Mouse (Mus musculus) midbrain, embryonic 14.5 days (tissue): ENCODE measurements at regions not wholly inside any gene's neighbourhood (a gene's known extent, or its start where the extent isn't known, plus 50 kb on each side); places are given as distances from the start of the nearest gene placed in this dataset.

Experiments used
- ATAC-seq: fragments of 200-750 bp; cut with Nextera tagmentation; 2 replicates; pipeline ENCODE4 v1.8.0; 2017; ENCODE audit warnings: moderate number of reproducible peaks, moderate library complexity; ENCODE audit not compliant: low FRiP score, low TSS enrichment
- DNase-seq: peaks from one replicate; pipeline ENCODE4 v3.0.0-alpha.2; 2015
- H3K27ac ChIP-seq: fragments of 300-500 bp; sonication (generic); replicated peaks from 2 replicates; pipeline ENCODE4 v1.5.1; 2014; ENCODE audit warnings: mild to moderate bottlenecking, low read depth, low read length, moderate library complexity
- H3K27me3 ChIP-seq: fragments of 300-500 bp; sonication (generic); 2 replicates; pipeline ENCODE4 v1.6.1; 2014; ENCODE audit warnings: low read length, control low read depth, mixed read lengths; ENCODE audit not compliant: control insufficient read depth, insufficient read depth
- H3K36me3 ChIP-seq: fragments of 300-500 bp; sonication (generic); 2 replicates; pipeline ENCODE4 v1.6.1; 2014; ENCODE audit warnings: low read length, control low read depth; ENCODE audit not compliant: control insufficient read depth, insufficient read depth
- H3K4me1 ChIP-seq: fragments of 300-500 bp; sonication (generic); 2 replicates; pipeline ENCODE4 v1.6.1; 2014; ENCODE audit warnings: mild to moderate bottlenecking, antibody characterized with exemption, low read length, control low read depth; ENCODE audit not compliant: control insufficient read depth, insufficient read depth
- H3K4me2 ChIP-seq: fragments of 300-500 bp; sonication (generic); 2 replicates; pipeline ENCODE4 v1.6.1; 2014; ENCODE audit warnings: mild to moderate bottlenecking, low read length, moderate library complexity
- H3K4me3 ChIP-seq: fragments of 300-500 bp; sonication (generic); replicated peaks from 2 replicates; pipeline ENCODE4 v1.5.1; 2014; ENCODE audit warnings: low read depth, low read length
- H3K9ac ChIP-seq: fragments of 300-500 bp; sonication (generic); replicated peaks from 2 replicates; pipeline ENCODE4 v1.6.1; 2014; ENCODE audit warnings: mild to moderate bottlenecking, low read length, moderate library complexity
- H3K9me3 ChIP-seq: fragments of 300-500 bp; sonication (generic); 2 replicates; pipeline ENCODE4 v1.6.1; 2016; ENCODE audit warnings: low read length, control low read depth, mixed read lengths; ENCODE audit not compliant: control insufficient read depth
- WGBS: fragments of 180-500 bp; shearing (Covaris S2); extraction: QIAGEN DNeasy Blood & Tissue Kit; methylation state at CpG from one replicate; pipeline ENCODE4 v1.1.7; 2014; 5-methylcytosine and 5-hydroxymethylcytosine counted together

DNA sequence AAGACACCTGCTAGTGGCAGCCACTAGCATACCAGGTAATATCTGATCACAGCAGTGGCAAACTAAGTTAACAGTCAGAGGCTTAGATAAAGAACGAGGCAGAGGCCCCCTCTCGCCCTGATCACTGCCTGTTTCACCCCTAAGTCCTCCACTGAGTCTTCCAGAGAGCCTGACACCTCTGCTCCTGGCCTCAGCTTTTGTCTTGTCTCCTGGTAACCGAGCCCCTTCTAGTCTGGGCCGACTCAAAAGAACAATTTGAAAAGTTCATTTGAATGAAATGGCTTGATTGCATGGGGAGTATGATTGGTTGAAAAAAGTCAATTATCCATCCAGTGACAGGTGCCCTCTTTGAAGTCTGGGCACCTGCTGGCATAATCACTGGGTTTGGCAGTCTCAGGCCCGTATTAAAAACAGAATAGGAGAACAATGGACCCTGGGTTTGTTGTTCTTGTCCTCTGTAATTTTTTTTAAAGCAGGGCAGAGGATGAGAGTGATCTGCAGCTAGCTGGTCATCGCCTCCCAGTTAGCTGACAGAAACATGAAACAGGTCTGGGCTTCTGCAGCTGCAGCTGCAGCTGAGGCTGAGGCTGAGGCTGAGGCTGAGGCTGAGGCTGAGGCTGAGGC, 289.8 kb upstream of the Slco3a1 start:
- DNase-seq (no peak), ATAC-seq (no peak)
- Histone ChIP-seq H3K9me3 (no peaks in the 10 kb centered on the region), H3K27ac (no peak overlapping the region), H3K4me2 (no peak overlapping the region), H3K4me1 (peaks cover 3% of the 10 kb centered on the region; the same call in 1 of the 2 replicates), H3K9ac (no peak overlapping the region), H3K4me3 (no peak overlapping the region), H3K36me3 (no peaks in the 10 kb centered on the region), H3K27me3 (no peaks in the 10 kb centered on the region)
- 7% methylated on average over 6 of the region's 6 CpGs for WGBS

DNA sequence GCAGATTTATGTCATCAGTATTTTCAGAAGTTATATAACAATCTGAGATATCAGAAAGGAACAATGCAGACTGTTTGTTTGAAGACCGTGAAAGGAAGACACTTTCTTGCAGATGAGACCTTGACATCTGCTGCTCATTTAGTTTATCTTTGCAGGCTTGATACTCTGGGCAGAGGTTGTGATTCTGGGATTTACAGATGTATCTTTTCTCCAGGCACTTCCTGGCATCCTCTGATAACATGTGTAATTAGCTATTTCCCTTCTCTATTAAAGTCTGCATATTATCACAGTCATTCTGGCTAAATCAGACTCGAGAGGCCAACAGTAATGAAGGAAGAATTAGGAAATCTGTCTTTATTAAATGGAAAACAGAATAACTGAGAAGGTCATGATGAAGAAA, 268.7 kb upstream of the Slco3a1 start:
- Histone ChIP-seq H3K4me1 (no peaks in the 10 kb centered on the region), H3K9ac (no peak overlapping the region), H3K4me2 (no peak overlapping the region), H3K9me3 (no peaks in the 10 kb centered on the region), H3K4me3 (no peak overlapping the region), H3K36me3 (no peaks in the 10 kb centered on the region), H3K27ac (no peak overlapping the region), H3K27me3 (no peaks in the 10 kb centered on the region)
- DNase-seq (no peak), ATAC-seq (no peak)
- 57% methylated on average over 2 of the region's 2 CpGs for WGBS

GRCm38 (mm10) chr7:74793241-74793640, 238.7 kb upstream of the Slco3a1 start:
- no peaks in the 10 kb centered on the region for H3K27me3 ChIP-seq
- ATAC-seq (no peak; the same call in 1 of the 2 replicates), DNase-seq (peak; percentile 57)
- no peak overlapping the region for H3K4me2 ChIP-seq
- no peak overlapping the region for H3K9ac ChIP-seq
- no peaks in the 10 kb centered on the region for H3K9me3 ChIP-seq
- no peak overlapping the region for H3K4me3 ChIP-seq
- H3K36me3 ChIP-seq = no peaks in the 10 kb centered on the region
- H3K27ac ChIP-seq = peak overlapping the region; percentile 70
- 0 out of 2 replicates have a peak, but pooled peaks cover 5% of the 10 kb centered on the region for H3K4me1 ChIP-seq
- WGBS = 45% methylated on average over 1 of the region's 1 CpGs

DNA sequence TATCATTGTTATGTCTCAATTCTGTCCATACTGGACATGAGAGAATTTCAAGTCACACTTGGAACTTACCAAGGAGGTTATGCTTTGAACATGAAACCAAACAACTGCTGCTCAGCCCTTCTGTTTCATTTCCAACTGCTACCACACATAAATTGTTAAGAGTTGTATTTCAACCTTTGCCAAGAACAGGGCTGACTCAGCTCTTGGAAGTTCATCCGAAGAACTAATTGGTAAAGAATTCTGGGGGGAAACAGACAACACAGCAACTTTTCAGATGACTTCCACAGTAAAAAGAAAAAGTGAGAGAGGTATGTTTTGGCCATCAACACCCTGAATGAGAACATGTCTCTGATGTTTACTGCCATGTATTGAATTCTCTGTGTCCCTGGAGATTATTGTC, 234.1 kb upstream of the Slco3a1 start:
- no peak overlapping the region for H3K27ac ChIP-seq
- H3K9me3 ChIP-seq = no peaks in the 10 kb centered on the region
- no peaks in the 10 kb centered on the region for H3K36me3 ChIP-seq
- DNase-seq = no peak
- no peak overlapping the region for H3K9ac ChIP-seq
- H3K27me3 ChIP-seq = no peaks in the 10 kb centered on the region
- 0 out of 2 replicates have a peak, but pooled peaks cover 5% of the 10 kb centered on the region for H3K4me1 ChIP-seq
- H3K4me3 ChIP-seq = no peak overlapping the region
- no peak overlapping the region for H3K4me2 ChIP-seq
- WGBS = 96% methylated on average over 1 of the region's 1 CpGs
- ATAC-seq = no peak

GRCm38 (mm10) chr7:74771435-74772406, 217.1 kb upstream of the Slco3a1 start:
- Histone ChIP-seq H3K27ac (peak overlapping the region; percentile 57), H3K27me3 (no peaks in the 10 kb centered on the region), H3K9me3 (no peaks in the 10 kb centered on the region), H3K4me3 (no peak overlapping the region), H3K4me1 (0 out of 2 replicates have a peak, but pooled peaks cover 2% of the 10 kb centered on the region), H3K36me3 (no peaks in the 10 kb centered on the region), H3K4me2 (no peak overlapping the region), H3K9ac (no peak overlapping the region)
- ATAC-seq (no peak), DNase-seq (peak; percentile 51)
- WGBS = 72% methylated on average over 9 of the region's 9 CpGs

DNA sequence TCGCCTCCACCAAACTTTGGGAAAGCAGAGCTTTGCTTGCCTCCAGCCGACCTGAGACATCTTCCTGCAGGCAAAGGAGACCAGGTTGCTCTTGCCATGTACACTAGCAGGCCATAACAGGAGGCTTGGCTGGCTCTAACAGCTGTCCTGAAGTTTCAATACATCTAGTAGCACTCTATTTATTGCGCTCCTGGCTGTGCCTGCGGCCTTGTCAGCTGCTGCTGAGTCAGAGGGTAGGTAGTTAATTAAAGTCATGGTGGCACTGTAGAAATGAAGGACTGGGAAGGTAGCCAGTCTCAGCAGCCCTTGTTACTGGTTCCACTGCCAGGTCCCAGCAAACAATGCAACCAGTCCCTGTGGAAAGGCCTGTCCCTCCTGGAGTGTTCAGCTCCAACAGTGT, 212.0 kb upstream of the Slco3a1 start:
- H3K36me3 ChIP-seq = no peaks in the 10 kb centered on the region
- 97% methylated on average over 4 of the region's 4 CpGs for WGBS
- no peaks in the 10 kb centered on the region for H3K4me1 ChIP-seq
- ATAC-seq (no peak), DNase-seq (no peak)
- H3K4me2 ChIP-seq = no peak overlapping the region
- no peaks in the 10 kb centered on the region for H3K27me3 ChIP-seq
- no peak overlapping the region for H3K4me3 ChIP-seq
- H3K27ac ChIP-seq = no peak overlapping the region
- no peak overlapping the region for H3K9ac ChIP-seq
- no peaks in the 10 kb centered on the region for H3K9me3 ChIP-seq

- Histone ChIP-seq H3K4me1 (no peaks in the 10 kb centered on the region), H3K9me3 (no peaks in the 10 kb centered on the region), H3K27ac (no peak overlapping the region), H3K4me3 (no peak overlapping the region), H3K27me3 (no peaks in the 10 kb centered on the region), H3K4me2 (no peak overlapping the region), H3K9ac (no peak overlapping the region), H3K36me3 (no peaks in the 10 kb centered on the region)
- DNase-seq (no peak), ATAC-seq (no peak)
- 86% methylated on average over 2 of the region's 2 CpGs for WGBS
Observed at GRCm38 (mm10) chr7:74757469-74757868, 202.9 kb upstream of the Slco3a1 start.

DNA sequence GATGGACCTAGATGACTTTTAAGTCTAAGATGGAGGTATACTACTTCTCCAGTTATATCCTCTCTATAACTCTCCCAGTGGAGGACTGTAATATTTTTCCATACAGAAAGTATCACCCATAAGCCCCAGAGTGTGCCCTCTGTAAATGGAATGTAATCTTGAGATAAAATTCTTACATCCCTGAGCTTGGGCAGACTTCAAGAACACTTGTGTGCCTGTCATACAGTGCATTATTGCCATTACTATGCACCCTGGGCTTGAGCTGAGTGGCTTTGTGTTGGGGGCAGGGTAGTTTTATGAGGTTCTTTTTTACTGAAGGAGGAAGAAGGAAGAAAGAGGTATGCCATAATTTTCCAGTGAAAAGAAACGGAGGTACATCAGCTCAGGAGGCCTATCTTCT, 193.1 kb upstream of the Slco3a1 start:
- no peak for DNase-seq
- WGBS = 68% methylated on average over 1 of the region's 1 CpGs
- Histone ChIP-seq H3K36me3 (no peaks in the 10 kb centered on the region), H3K4me3 (no peak overlapping the region), H3K9me3 (no peaks in the 10 kb centered on the region), H3K4me2 (no peak overlapping the region), H3K4me1 (no peaks in the 10 kb centered on the region), H3K27me3 (no peaks in the 10 kb centered on the region), H3K9ac (no peak overlapping the region), H3K27ac (no peak overlapping the region)
- ATAC-seq = no peak
